Mouse (Mus musculus) thymus, postnatal 36 days (tissue): ENCODE measurements at regions not wholly inside any gene's neighbourhood (a gene's known extent, or its start where the extent isn't known, plus 50 kb on each side); places are given as distances from the start of the nearest gene placed in this dataset.
A peak's percentile ranks its signal among the peaks of the same experiment; 100 is the strongest.

Source experiments
- DNase-seq, 2 experiments: peaks; one replicate each; pipeline ENCODE4 v3.0.0; 2022; ENCODE audit warnings: mixed read lengths in 2 of 2

GRCm38 (mm10) chr1:183868965-183869364 is 144.1 kb upstream of the Dusp10 start:
- DNase-seq = no peak

- no peak for DNase-seq
Measured at GRCm38 (mm10) chr1:183895936-183896335, 117.2 kb upstream of the Dusp10 start.

- DNase-seq = no peak
Measured at GRCm38 (mm10) chr1:183898091-183898490, 115.0 kb upstream of the Dusp10 start.

GRCm38 (mm10) chr1:183904564-183904963 is 108.5 kb upstream of the Dusp10 start:
- no peak for DNase-seq

- DNase-seq = no peak
Measured at GRCm38 (mm10) chr1:183905345-183906142, 107.6 kb upstream of the Dusp10 start.

- DNase-seq = no peak
Measured at GRCm38 (mm10) chr1:183917656-183918055, 95.4 kb upstream of the Dusp10 start.

- DNase-seq = no peak
Measured at GRCm38 (mm10) chr1:183921262-183921661, 91.8 kb upstream of the Dusp10 start.

GRCm38 (mm10) chr1:183928539-183928938 is 84.6 kb upstream of the Dusp10 start:
- no peak for DNase-seq

- no peak for DNase-seq
Measured at GRCm38 (mm10) chr1:183930363-183930982, 82.6 kb upstream of the Dusp10 start.

GRCm38 (mm10) chr1:183931141-183931540 is 82.0 kb upstream of the Dusp10 start:
- no peak for DNase-seq

GRCm38 (mm10) chr1:183933845-183934244 is 79.3 kb upstream of the Dusp10 start:
- no peak for DNase-seq

- DNase-seq = no peak
Measured at GRCm38 (mm10) chr1:183937166-183937565, 75.9 kb upstream of the Dusp10 start.

GRCm38 (mm10) chr1:183938361-183938760 is 74.7 kb upstream of the Dusp10 start:
- DNase-seq = no peak

GRCm38 (mm10) chr1:183940706-183941105 is 72.4 kb upstream of the Dusp10 start:
- DNase-seq = no peak

- DNase-seq = no peak
Measured at GRCm38 (mm10) chr1:183946241-183946640, 66.9 kb upstream of the Dusp10 start.

- no peak for DNase-seq
Measured at GRCm38 (mm10) chr1:183947066-183947465, 66.0 kb upstream of the Dusp10 start.

- no peak for DNase-seq
Measured at GRCm38 (mm10) chr1:183949205-183949604, 63.9 kb upstream of the Dusp10 start.

GRCm38 (mm10) chr1:183954086-183954485 is 59.0 kb upstream of the Dusp10 start:
- no peak for DNase-seq

GRCm38 (mm10) chr1:183956391-183956790 is 56.7 kb upstream of the Dusp10 start:
- no peak for DNase-seq

GRCm38 (mm10) chr1:183961383-183961782 is 51.7 kb upstream of the Dusp10 start:
- DNase-seq = no peak

GRCm38 (mm10) chr1:183962486-183962885 is 50.6 kb upstream of the Dusp10 start:
- DNase-seq = peak; percentile 15 to 47

GRCm38 (mm10) chr1:183963286-183963685 is 49.8 kb upstream of the Dusp10 start:
- DNase-seq = no peak
